Mouse (Mus musculus): ENCODE results near the gene Fundc1. TPM values are rescaled to one million over a fixed set of nuclear protein-coding genes. Genes with fewer than 3 reads are reported as not detected.
"Not testable (repeated sequence)": the region's sequence is repeated elsewhere in the genome, so short reads cannot be mapped to it uniquely, and the experiment has no call there.

The Fundc1 gene
- 10 to 100 TPM; 24.1 to 24.9 TPM for total RNA-seq (2021)
- long read RNA-seq, experiment 1, transcript Fundc1-201 (5 exons, 1,983 nt), result major isoform, 33 of 42 reads
- long read RNA-seq, experiment 1, partial matches to known transcripts, result 0 of 42 reads
- long read RNA-seq, experiment 1, other reads (novel, unspliced or antisense), result 5 of 42 reads
- long read RNA-seq, experiment 2, transcript Fundc1-201 (5 exons, 1,983 nt), result major isoform, 41 of 43 reads
- long read RNA-seq, experiment 2, partial matches to known transcripts, result 0 of 43 reads
- long read RNA-seq, experiment 2, other reads (novel, unspliced or antisense), result 2 of 43 reads

- intact Hi-C loops (cut with DNase I), result loop anchor here (10.0 kb wide), 2 partner anchors 593 to 677 kb away; partner anchors contain the start of gene Kdm6a
These were observed at the start of gene Fundc1 for GRCm38 (mm10) chrX:17571621-17572459. Gene Fundc1, minus strand, starts transcription at chrX:17572325.

GRCm38 (mm10) chrX:17611253-17611652 is 39.1 kb upstream of the Fundc1 start:
- no peak for DNase-seq
- intact Hi-C loops (cut with DNase I), result no loop called here

More at GRCm38 (mm10) chrX:17571621-17572459, at the start of gene Fundc1:
- peak; percentile 92 to 93 for DNase-seq

GRCm38 (mm10) chrX:17608763-17609162 is 36.6 kb upstream of the Fundc1 start:
- intact Hi-C loops (cut with DNase I), result no loop called here
- DNase-seq, result no peak

- DNase-seq, result no peak
- intact Hi-C loops (cut with DNase I), result no loop called here
These were observed 35.5 kb upstream of the Fundc1 start for GRCm38 (mm10) chrX:17607668-17608067.

GRCm38 (mm10) chrX:17593331-17593730 is 21.2 kb upstream of the Fundc1 start:
- intact Hi-C loops (cut with DNase I), result no loop called here

GRCm38 (mm10) chrX:17590745-17591144 is 18.6 kb upstream of the Fundc1 start:
- peak; percentile 52 to 68 for DNase-seq
- intact Hi-C loops (cut with DNase I), result no loop called here

More at GRCm38 (mm10) chrX:17593331-17593730, 21.2 kb upstream of the Fundc1 start:
- DNase-seq, result no peak

GRCm38 (mm10) chrX:17571271-17571620 is 879 bp downstream of the Fundc1 start:
- intact Hi-C loops (cut with DNase I), result loop anchor here (10.0 kb wide), 2 partner anchors 594 to 676 kb away; partner anchors contain the start of gene Kdm6a
- no peak for DNase-seq

- DNase-seq, result no peak
- intact Hi-C loops (cut with DNase I), result no loop called here
These were observed 3.5 kb downstream of the Fundc1 start for GRCm38 (mm10) chrX:17568670-17569069.

GRCm38 (mm10) chrX:17565743-17566142 is 6.4 kb downstream of the Fundc1 start:
- no peak for DNase-seq
- intact Hi-C loops (cut with DNase I), result no loop called here

GRCm38 (mm10) chrX:17564732-17565131 is 7.4 kb downstream of the Fundc1 start:
- intact Hi-C loops (cut with DNase I), result no loop called here
- no peak for DNase-seq

GRCm38 (mm10) chrX:17558746-17559145 is 13.4 kb downstream of the Fundc1 start:
- intact Hi-C loops (cut with DNase I), result no loop called here
- no peak for DNase-seq

GRCm38 (mm10) chrX:17554488-17554887 is 17.6 kb downstream of the Fundc1 start:
- intact Hi-C loops (cut with DNase I), result no loop called here
- DNase-seq, result no peak

- DNase-seq; intact Hi-C loops (cut with DNase I): not testable (repeated sequence)
These were observed 20.5 kb downstream of the Fundc1 start for GRCm38 (mm10) chrX:17551586-17551985.

GRCm38 (mm10) chrX:17547143-17547806 is 24.9 kb downstream of the Fundc1 start:
- intact Hi-C loops (cut with DNase I), result no loop called here
- DNase-seq, result no peak

- no peak for DNase-seq
- intact Hi-C loops (cut with DNase I), result no loop called here
These were observed 27.1 kb downstream of the Fundc1 start for GRCm38 (mm10) chrX:17544860-17545492.

- intact Hi-C loops (cut with DNase I), result no loop called here
- no peak for DNase-seq
These were observed 34.4 kb downstream of the Fundc1 start for GRCm38 (mm10) chrX:17537701-17538100.

GRCm38 (mm10) chrX:17527008-17527407 is 45.1 kb downstream of the Fundc1 start:
- intact Hi-C loops (cut with DNase I), result no loop called here
- DNase-seq, result no peak

- no peak for DNase-seq
- intact Hi-C loops (cut with DNase I), result no loop called here
These were observed 50.9 kb downstream of the Fundc1 start for GRCm38 (mm10) chrX:17521221-17521716.

GRCm38 (mm10) chrX:17520086-17520485 is 52.0 kb downstream of the Fundc1 start:
- intact Hi-C loops (cut with DNase I), result no loop called here
- DNase-seq, result peak; percentile 27 to 34

- DNase-seq, result no peak
- intact Hi-C loops (cut with DNase I), result no loop called here
These were observed 58.1 kb downstream of the Fundc1 start for GRCm38 (mm10) chrX:17514012-17514411.
